Mouse (Mus musculus): Measurements from ENCODE around the gene Ispd.

DNA sequence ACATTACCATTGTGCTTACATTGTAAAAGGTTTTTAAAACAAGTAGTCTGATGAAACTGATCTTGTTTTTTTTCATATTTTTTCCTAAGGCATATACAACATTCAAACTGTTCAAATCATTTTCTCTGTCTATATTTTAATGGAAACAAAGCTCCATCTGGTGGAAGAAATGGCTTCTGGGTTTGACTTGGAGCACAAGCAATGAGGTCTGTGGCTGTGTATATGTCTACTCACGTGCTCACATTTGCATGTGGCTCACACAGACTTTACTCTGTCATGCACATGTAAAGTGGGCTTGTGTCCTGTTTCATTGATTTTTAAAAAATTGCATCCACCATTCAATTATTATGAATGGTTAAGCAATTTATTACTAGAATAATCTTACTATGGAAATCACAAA, 323.1 kb downstream of the Ispd start:
- no peak for TF ChIP-seq MAX (IDR thresholded peaks at IDR 0.05)
- TF ChIP-seq CTCF (IDR thresholded peaks at IDR 0.05; ENCODE audit: control insufficient read depth, insufficient read depth, insufficient read length) = no peak
- TF ChIP-seq CEBPB (IDR thresholded peaks at IDR 0.05; ENCODE audit: low read depth) = no peak
- TF ChIP-seq MYOD1 (IDR thresholded peaks at IDR 0.05; ENCODE audit: control insufficient read depth, insufficient read length, low read depth) = no peak
- TF ChIP-seq USF1 (IDR thresholded peaks at IDR 0.05; ENCODE audit: low read depth) = no peak
- no peak for TF ChIP-seq FOSL1 (IDR thresholded peaks at IDR 0.05; ENCODE audit: insufficient read depth, low read length, poor library complexity, severe bottlenecking)
- no peak for TF ChIP-seq MYOG (IDR thresholded peaks at IDR 0.05; ENCODE audit: control insufficient read depth, extremely low read depth, insufficient read length)
